Mouse (Mus musculus): Measurements from ENCODE around the gene Kank2.

- TF ChIP-seq CTCF (IDR thresholded peaks at IDR 0.05; ENCODE audit: low read depth) (no peak), EP300 (optimal IDR thresholded peaks at IDR 0.05) (no peak)
These were observed 18.3 kb upstream of the Kank2 start for GRCm38 (mm10) chr9:21816716-21817305.
